Mouse (Mus musculus) heart, embryonic 15.5 days (tissue): ENCODE measurements at regions not wholly inside any gene's neighbourhood (a gene's known extent, or its start where the extent isn't known, plus 50 kb on each side); places are given as distances from the start of the nearest gene placed in this dataset.

ENCODE experiments used
- ATAC-seq: fragments of 200-750 bp; cut with Nextera tagmentation; replicated peaks from 2 replicates; pipeline ENCODE4 v1.8.0; 2017; ENCODE audit warnings: low read depth, moderate TSS enrichment; ENCODE audit not compliant: insufficient number of reproducible peaks, insufficient read depth, low FRiP score
- H3K27ac ChIP-seq: fragments of 300-500 bp; sonication (generic); 2 replicates; pipeline ENCODE4 v1.5.1; 2015; ENCODE audit warnings: mild to moderate bottlenecking, inconsistent platforms
- H3K27me3 ChIP-seq: fragments of 300-500 bp; sonication (generic); 2 replicates; pipeline ENCODE4 v1.6.1; 2015; ENCODE audit warnings: inconsistent platforms
- H3K36me3 ChIP-seq: fragments of 300-500 bp; sonication (generic); 2 replicates; pipeline ENCODE4 v1.6.1; 2015; ENCODE audit warnings: mild to moderate bottlenecking, inconsistent platforms
- H3K4me1 ChIP-seq: fragments of 300-500 bp; sonication (generic); replicated peaks from 2 replicates; pipeline ENCODE4 v1.6.1; 2015; ENCODE audit warnings: inconsistent platforms
- H3K4me2 ChIP-seq: fragments of 300-500 bp; sonication (generic); 2 replicates; pipeline ENCODE4 v1.6.1; 2015; ENCODE audit warnings: inconsistent platforms, mild to moderate bottlenecking, moderate library complexity
- H3K4me3 ChIP-seq: fragments of 300-500 bp; sonication (generic); 2 replicates; pipeline ENCODE4 v1.5.1; 2015; ENCODE audit warnings: mild to moderate bottlenecking, inconsistent platforms
- H3K9ac ChIP-seq: fragments of 300-500 bp; sonication (generic); 2 replicates; pipeline ENCODE4 v1.6.1; 2015; ENCODE audit warnings: mild to moderate bottlenecking, inconsistent platforms
- H3K9me3 ChIP-seq: fragments of 300-500 bp; sonication (generic); replicated peaks from 2 replicates; pipeline ENCODE4 v1.6.1; 2016; ENCODE audit warnings: inconsistent platforms
- WGBS: fragments of 180-500 bp; shearing (Covaris S2); methylation state at CpG from one replicate; pipeline ENCODE4 v1.1.7; 2015; ENCODE audit warnings: mixed read lengths; 5-methylcytosine and 5-hydroxymethylcytosine counted together

GRCm38 (mm10) chr4:7583851-7584250 lies 655.0 kb downstream of the Car8 start:
- Histone ChIP-seq H3K9ac (no peak overlapping the region), H3K4me2 (no peak overlapping the region), H3K27ac (no peak overlapping the region), H3K36me3 (no peaks in the 10 kb centered on the region), H3K4me1 (no peaks in the 10 kb centered on the region), H3K4me3 (no peak overlapping the region), H3K9me3 (no peaks in the 10 kb centered on the region), H3K27me3 (no peaks in the 10 kb centered on the region)
- WGBS: 80% methylated on average over 4 of the region's 4 CpGs
- no peak for ATAC-seq

DNA sequence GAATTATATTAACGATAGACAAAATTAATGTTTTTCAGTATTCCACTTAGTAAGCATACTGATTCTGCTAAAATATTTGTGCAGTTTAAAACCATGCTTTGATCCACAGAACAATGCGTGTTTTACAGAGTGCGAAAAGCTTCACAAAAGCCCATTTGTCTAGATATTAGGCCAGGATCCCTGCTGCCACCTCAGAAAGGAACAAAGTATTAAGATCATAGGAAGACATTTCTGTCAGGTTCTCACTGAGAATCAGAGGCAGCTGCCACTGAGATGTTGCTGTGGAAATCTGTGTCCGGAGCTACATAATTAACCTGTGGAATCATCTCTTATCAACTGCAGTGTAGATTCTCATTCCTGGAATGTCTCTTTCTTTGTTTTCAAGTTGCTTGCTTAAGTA lies 656.9 kb downstream of the Car8 start:
- Histone ChIP-seq H3K9me3 (no peaks in the 10 kb centered on the region), H3K4me3 (no peak overlapping the region), H3K27ac (no peak overlapping the region), H3K36me3 (no peaks in the 10 kb centered on the region), H3K27me3 (no peaks in the 10 kb centered on the region), H3K9ac (no peak overlapping the region), H3K4me2 (no peak overlapping the region), H3K4me1 (no peaks in the 10 kb centered on the region)
- ATAC-seq: no peak
- 77% methylated on average over 4 of the region's 4 CpGs for WGBS

- Histone ChIP-seq H3K9me3 (no peaks in the 10 kb centered on the region), H3K9ac (no peak overlapping the region), H3K4me2 (no peak overlapping the region), H3K36me3 (no peaks in the 10 kb centered on the region), H3K4me1 (no peaks in the 10 kb centered on the region), H3K27ac (no peak overlapping the region), H3K4me3 (no peak overlapping the region), H3K27me3 (no peaks in the 10 kb centered on the region)
- WGBS: 37% methylated on average over 8 of the region's 8 CpGs
- no peak for ATAC-seq
Measured at GRCm38 (mm10) chr4:7581220-7581916, 657.5 kb downstream of the Car8 start.

DNA sequence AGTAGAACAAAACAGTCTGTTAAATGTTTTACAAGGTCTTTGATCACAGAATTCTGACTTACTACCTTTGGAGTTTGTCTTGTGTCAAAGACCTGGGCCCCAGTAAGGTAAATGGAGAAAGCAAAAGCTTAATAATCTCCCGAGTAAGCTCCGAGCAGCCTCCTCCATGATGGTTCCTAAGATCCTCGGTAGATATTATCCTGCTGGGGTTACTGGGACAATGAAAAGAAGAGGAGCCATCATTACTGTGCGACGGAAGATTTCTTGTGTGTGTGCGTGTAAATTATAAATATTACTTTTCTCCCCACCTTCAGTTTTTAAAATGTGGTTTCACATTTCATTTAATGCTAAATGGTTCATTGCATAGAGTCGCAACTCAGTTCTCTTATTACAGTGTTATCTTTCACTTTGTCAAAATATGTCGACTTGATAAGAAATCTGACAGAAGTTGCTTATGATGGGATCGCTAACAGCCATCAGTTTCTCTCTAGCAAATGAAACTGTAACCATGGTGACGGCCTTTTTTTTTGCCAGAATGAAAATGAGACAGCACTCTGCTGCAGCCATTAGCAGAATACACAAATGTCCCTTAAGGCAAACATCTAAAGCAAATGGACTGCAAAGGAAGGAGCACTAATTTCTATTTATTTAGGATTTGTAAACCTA lies 658.2 kb downstream of the Car8 start:
- H3K9ac ChIP-seq: no peak overlapping the region
- H3K9me3 ChIP-seq: no peaks in the 10 kb centered on the region
- H3K27me3 ChIP-seq: no peaks in the 10 kb centered on the region
- H3K4me2 ChIP-seq: no peak overlapping the region
- ATAC-seq: no peak
- H3K36me3 ChIP-seq: no peaks in the 10 kb centered on the region
- H3K4me3 ChIP-seq: no peak overlapping the region
- H3K27ac ChIP-seq: no peak overlapping the region
- WGBS: 67% methylated on average over 10 of the region's 10 CpGs
- no peaks in the 10 kb centered on the region for H3K4me1 ChIP-seq

DNA sequence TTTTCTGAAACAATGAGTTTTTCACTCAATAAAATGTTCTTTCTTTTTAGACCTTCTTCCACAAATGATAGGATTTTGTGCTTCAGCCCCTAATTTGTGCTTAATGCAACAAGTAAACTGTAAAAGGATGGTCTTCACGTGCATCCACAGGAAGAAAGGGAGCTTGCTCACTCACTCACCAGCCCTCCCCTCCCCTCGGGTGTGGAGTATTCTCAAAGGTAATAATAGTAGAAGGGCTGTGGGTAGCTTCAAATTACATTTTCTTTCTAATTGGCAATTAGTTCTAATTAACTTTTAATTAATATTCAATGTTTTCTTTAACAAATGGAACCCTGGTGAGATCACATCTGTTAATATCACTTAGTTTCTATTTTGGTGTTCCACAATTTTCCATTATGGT lies 664.8 kb downstream of the Car8 start:
- Histone ChIP-seq H3K27ac (no peak overlapping the region), H3K27me3 (no peaks in the 10 kb centered on the region), H3K36me3 (no peaks in the 10 kb centered on the region), H3K9me3 (no peaks in the 10 kb centered on the region), H3K4me3 (no peak overlapping the region), H3K4me2 (no peak overlapping the region), H3K4me1 (no peaks in the 10 kb centered on the region), H3K9ac (no peak overlapping the region)
- ATAC-seq: no peak
- 55% methylated on average over 2 of the region's 2 CpGs for WGBS

DNA sequence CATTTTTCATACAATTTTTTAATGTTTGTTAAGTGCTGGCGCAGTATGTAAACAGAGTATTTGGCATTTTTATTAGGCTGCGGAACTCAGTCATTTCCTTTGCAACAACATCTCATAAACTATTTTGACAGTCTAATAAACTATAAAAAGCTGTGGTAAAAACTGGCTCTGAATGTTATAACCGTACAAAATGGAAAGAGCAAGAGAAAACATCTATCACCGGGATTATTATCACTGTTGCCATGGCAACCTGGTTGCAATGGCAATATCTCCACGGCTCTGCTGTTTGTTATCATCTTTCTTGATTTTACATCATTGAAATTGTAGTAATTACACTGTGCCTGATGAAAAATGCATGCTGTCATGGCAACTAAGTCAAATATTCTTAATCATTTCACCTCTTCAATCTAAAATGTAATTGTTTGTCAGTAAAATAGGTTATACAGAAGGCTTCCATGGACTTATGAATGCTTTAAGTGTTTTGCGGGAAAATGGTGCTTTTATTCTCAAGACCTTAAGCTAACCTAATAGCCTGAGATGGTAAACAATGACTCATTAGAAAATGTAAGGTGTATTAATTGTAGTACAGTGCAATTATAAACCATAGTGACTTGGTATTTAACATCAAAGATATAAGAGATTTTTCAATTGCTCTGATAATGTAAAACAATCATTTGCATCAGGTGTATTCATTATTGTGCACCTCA lies 671.0 kb downstream of the Car8 start:
- Histone ChIP-seq H3K27me3 (no peaks in the 10 kb centered on the region), H3K27ac (no peak overlapping the region), H3K36me3 (no peaks in the 10 kb centered on the region), H3K4me1 (no peaks in the 10 kb centered on the region), H3K9me3 (no peaks in the 10 kb centered on the region), H3K4me2 (no peak overlapping the region), H3K9ac (no peak overlapping the region), H3K4me3 (no peak overlapping the region)
- 67% methylated on average over 6 of the region's 6 CpGs for WGBS
- ATAC-seq: no peak

DNA sequence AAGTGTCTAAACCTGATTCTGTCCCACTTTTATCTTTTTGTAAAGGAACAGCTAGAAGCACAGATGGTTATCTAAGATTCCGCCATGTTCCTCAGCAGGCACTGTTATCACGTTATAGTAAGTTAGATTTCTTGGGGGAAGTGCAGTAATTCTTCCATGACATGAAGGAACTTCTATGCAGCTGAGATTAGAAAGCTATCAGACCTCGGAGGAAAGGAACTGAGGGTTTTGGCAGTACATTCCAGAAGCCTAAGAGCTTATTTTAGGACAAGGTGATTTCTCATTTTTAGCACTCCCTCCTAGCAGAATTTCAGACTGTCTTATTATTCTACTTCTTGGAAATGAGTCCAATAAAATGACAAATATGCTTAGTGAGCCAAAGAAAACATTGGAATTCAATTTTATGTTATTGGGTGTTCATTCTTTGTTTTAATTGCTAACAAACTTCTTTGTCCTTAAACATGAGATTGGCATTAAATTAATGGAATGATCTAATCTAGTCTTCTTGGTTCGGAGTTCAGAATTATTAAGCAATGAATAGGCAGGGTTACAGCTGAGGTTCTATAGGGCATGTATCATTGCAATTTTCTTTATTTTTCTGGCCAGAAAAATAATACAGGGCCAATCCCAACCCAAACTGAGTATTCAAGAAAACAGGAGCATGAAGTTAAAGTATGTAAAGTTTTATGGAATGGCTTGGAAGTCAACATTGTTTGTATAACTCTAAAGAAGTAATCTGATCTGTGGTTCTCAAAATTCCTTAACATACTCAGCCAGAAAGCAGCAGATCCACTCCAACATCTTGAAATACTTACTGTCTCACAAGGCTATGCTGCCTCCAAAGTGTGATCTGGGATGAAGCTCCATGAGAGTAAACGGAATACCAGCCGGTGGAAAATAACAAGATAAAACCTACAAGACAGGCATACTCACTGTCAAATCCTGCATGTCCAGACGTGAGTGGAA lies 678.7 kb downstream of the Car8 start:
- Histone ChIP-seq H3K9me3 (no peaks in the 10 kb centered on the region), H3K36me3 (no peaks in the 10 kb centered on the region), H3K9ac (no peak overlapping the region), H3K4me2 (no peak overlapping the region), H3K27me3 (no peaks in the 10 kb centered on the region), H3K4me1 (no peaks in the 10 kb centered on the region), H3K4me3 (no peak overlapping the region), H3K27ac (no peak overlapping the region)
- 43% methylated on average over 7 of the region's 7 CpGs for WGBS
- no peak for ATAC-seq

DNA sequence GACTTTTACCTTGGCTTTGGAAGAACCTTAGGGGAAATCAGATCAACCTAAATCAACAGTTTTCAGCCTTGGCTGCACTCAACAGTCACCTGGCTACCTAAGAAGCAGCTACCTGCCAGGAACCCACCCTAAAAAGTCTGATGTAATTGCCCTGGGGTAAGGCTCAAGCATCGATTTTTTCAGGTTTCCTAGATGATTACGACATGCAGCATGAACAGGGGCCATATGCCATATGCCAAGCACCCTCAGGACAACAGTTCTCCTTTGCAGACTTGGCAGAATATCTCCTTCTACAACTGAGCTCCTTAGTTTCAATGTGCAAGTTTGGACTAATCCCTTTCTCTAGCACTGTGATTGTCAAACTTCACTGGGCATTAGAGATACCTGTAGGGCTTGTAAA lies 680.1 kb downstream of the Car8 start:
- ATAC-seq: no peak
- H3K36me3 ChIP-seq: no peaks in the 10 kb centered on the region
- no peak overlapping the region for H3K4me2 ChIP-seq
- no peak overlapping the region for H3K9ac ChIP-seq
- H3K9me3 ChIP-seq: no peaks in the 10 kb centered on the region
- H3K4me3 ChIP-seq: no peak overlapping the region
- H3K27me3 ChIP-seq: no peaks in the 10 kb centered on the region
- H3K4me1 ChIP-seq: no peaks in the 10 kb centered on the region
- no peak overlapping the region for H3K27ac ChIP-seq
- WGBS: 70% methylated on average over 2 of the region's 2 CpGs

GRCm38 (mm10) chr4:7534301-7534700 lies 704.5 kb downstream of the Car8 start:
- no peak overlapping the region for H3K9ac ChIP-seq
- H3K4me3 ChIP-seq: no peak overlapping the region
- H3K4me2 ChIP-seq: no peak overlapping the region
- no peak overlapping the region for H3K27ac ChIP-seq
- H3K36me3 ChIP-seq: no peaks in the 10 kb centered on the region
- ATAC-seq: no peak
- 82% methylated on average over 4 of the region's 4 CpGs for WGBS
- no peaks in the 10 kb centered on the region for H3K4me1 ChIP-seq
- H3K27me3 ChIP-seq: no peaks in the 10 kb centered on the region
- H3K9me3 ChIP-seq: no peaks in the 10 kb centered on the region

GRCm38 (mm10) chr4:7527718-7528117 lies 711.1 kb downstream of the Car8 start:
- Histone ChIP-seq H3K4me1 (no peaks in the 10 kb centered on the region), H3K9me3 (no peaks in the 10 kb centered on the region), H3K36me3 (no peaks in the 10 kb centered on the region), H3K4me2 (no peak overlapping the region), H3K27me3 (no peaks in the 10 kb centered on the region), H3K27ac (no peak overlapping the region), H3K4me3 (no peak overlapping the region), H3K9ac (no peak overlapping the region)
- 75% methylated on average over 2 of the region's 2 CpGs for WGBS
- no peak for ATAC-seq

GRCm38 (mm10) chr4:7513081-7513480 lies 725.8 kb downstream of the Car8 start:
- Histone ChIP-seq H3K36me3 (no peaks in the 10 kb centered on the region), H3K27ac (no peak overlapping the region), H3K4me3 (no peak overlapping the region), H3K4me1 (no peaks in the 10 kb centered on the region), H3K4me2 (no peak overlapping the region), H3K9me3 (no peaks in the 10 kb centered on the region), H3K9ac (no peak overlapping the region), H3K27me3 (no peaks in the 10 kb centered on the region)
- no peak for ATAC-seq
- 52% methylated on average over 1 of the region's 1 CpGs for WGBS
